Mouse (Mus musculus) ES-Bruce4 (cell line): ENCODE results near the gene Slit3. TPM values are rescaled to one million over a fixed set of nuclear protein-coding genes. Genes with fewer than 3 reads are reported as not detected.

Experiments
- H3K27ac ChIP-seq: 2 replicates; pipeline ENCODE4 v1.5.1; 2012; ENCODE audit warnings: low read length, inconsistent platforms; ENCODE audit not compliant: insufficient read depth
- H3K27me3 ChIP-seq: 2 replicates; pipeline ENCODE4 v1.6.1; 2012; ENCODE audit warnings: mild to moderate bottlenecking, low read length, inconsistent platforms; ENCODE audit not compliant: control insufficient read depth, poor library complexity, insufficient read depth, severe bottlenecking
- H3K36me3 ChIP-seq: 2 replicates; pipeline ENCODE4 v1.6.1; 2012; ENCODE audit warnings: inconsistent platforms, mild to moderate bottlenecking, low read length, moderate library complexity; ENCODE audit not compliant: control insufficient read depth, poor library complexity, insufficient read depth, severe bottlenecking
- H3K4me1 ChIP-seq: one replicate; pipeline ENCODE4 v1.8.1; 2011; ENCODE audit warnings: low read length; ENCODE audit not compliant: control insufficient read depth, insufficient read depth
- H3K4me3 ChIP-seq: 2 replicates; pipeline ENCODE4 v1.5.1; 2011; ENCODE audit warnings: low read depth, mild to moderate bottlenecking, low read length
- H3K9ac ChIP-seq: 2 replicates; pipeline ENCODE4 v1.6.1; 2012; ENCODE audit warnings: low read depth, mild to moderate bottlenecking, inconsistent platforms; ENCODE audit not compliant: poor library complexity, severe bottlenecking
- H3K9me3 ChIP-seq: replicated peaks from 2 replicates; pipeline ENCODE4 v1.6.1; 2012; ENCODE audit warnings: mild to moderate bottlenecking, low read length, inconsistent platforms; ENCODE audit not compliant: control insufficient read depth, poor library complexity, insufficient read depth, severe bottlenecking
- CTCF ChIP-seq: IDR thresholded peaks from one replicate; pipeline ENCODE4 v1.8.1; 2011; ENCODE audit warnings: low read depth, low read length
- EP300 ChIP-seq: IDR thresholded peaks from 2 replicates; pipeline ENCODE4 v1.6.1; 2011; ENCODE audit warnings: low read depth, low read length; ENCODE audit not compliant: insufficient read depth
- POLR2A ChIP-seq: IDR thresholded peaks from one replicate; pipeline ENCODE4 v1.8.1; 2011; ENCODE audit warnings: low read length; ENCODE audit not compliant: insufficient read depth
- polyA plus RNA-seq: library from polyadenylated mRNA; stranded (reverse); fragments of >200 nt; gene quantifications from 2 replicates; pipeline ENCODE4 v1.2.4, GENCODE M21; 2011; ENCODE audit warnings: low read depth; ENCODE audit not compliant: missing spikeins, insufficient read depth, insufficient read length

The Slit3 gene
- polyA plus RNA-seq, 1 experiment: 2.8 TPM

DNA sequence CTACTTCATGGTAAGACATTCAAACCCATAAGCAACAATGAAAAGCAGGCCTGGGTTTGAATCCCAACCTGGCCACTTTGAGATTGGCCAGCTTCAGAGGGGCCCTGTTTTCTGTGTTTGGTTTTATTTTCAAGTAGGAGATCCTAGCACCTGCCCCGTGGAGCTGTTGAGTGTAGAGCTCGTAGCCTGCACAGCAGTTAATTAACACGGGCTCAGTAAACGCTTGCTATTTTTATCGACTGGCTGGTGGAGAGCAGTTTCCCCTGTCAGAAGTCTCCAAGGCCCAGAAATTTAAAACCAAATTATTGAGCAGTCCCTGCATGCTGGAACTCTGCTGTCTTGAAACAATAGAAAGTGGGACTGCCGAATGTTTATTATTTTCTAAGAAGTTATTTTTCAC lies 136.3 kb downstream of the Slit3 start:
- TF ChIP-seq CTCF (no peak), EP300 (no peak), POLR2A (no peak)

DNA sequence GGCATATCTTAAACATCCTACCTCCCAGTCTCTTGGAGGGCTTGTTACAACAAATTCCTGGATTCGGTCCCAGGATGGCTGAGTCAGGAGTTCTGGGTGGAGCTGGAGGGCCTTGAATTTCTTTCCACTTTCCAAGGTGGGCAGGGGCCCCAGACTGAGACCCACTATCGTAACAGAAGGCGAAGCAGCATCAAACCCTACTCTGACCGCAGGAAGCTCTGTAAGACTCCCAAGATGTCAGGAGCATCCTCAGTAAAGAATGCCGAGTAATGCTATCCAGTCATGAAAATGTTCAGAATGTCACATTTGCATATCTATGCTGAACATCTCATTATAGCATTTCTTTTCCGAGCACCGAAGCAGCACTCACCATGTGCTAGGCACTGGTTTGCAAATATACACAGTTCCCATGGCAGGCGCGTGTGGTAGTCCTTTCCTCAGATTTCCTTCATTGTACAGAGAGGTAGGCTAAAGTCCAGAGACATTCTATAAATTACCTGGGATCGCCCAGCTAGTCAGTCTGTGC lies 140.6 kb downstream of the Slit3 start:
- Histone ChIP-seq H3K36me3 (no peaks in the 10 kb centered on the region), H3K4me3 (no peak overlapping the region), H3K4me1 (no peaks in the 10 kb centered on the region), H3K27ac (no peak overlapping the region), H3K9me3 (no peaks in the 10 kb centered on the region), H3K9ac (no peak overlapping the region), H3K27me3 (no peaks in the 10 kb centered on the region)
- TF ChIP-seq EP300 (no peak), CTCF (no peak), POLR2A (no peak)

More for the DNA sequence above, 136.3 kb downstream of the Slit3 start:
- Histone ChIP-seq H3K4me3 (no peak overlapping the region), H3K27ac (no peak overlapping the region), H3K27me3 (no peaks in the 10 kb centered on the region), H3K9me3 (no peaks in the 10 kb centered on the region), H3K9ac (no peak overlapping the region), H3K36me3 (no peaks in the 10 kb centered on the region), H3K4me1 (no peaks in the 10 kb centered on the region)

DNA sequence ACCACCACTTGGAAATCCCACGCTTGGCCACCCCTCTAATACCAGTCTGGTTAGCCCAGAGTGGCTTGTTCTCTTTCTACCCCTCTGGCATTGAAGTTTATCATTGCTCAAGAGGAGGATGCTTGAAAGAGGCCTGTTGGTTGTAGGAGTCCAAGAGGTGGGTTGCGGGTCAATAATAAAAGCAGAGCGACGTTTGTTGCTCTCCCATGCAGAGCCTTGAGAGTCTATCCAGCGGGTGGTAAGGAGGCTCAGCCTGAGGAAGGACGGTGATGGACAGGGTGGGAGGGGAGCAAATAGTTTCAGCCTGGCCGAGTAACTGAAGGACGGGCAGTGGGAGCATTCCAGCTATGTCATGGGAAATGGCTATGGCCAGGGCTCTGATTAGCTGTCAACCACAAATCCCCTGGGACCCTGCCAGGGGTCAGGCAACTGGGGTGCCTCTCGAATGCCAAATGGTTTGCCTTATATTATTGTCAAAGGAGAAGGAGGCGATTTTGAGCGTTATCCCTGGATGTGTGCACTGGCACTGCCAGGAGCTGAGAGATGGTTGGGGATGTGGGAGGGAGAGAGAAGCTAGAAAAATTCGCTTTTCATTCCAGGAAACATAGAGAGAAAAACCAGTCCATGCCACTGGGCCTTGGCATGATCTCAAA lies 141.4 kb downstream of the Slit3 start:
- Histone ChIP-seq H3K4me1 (no peaks in the 10 kb centered on the region), H3K4me3 (no peak overlapping the region), H3K36me3 (no peaks in the 10 kb centered on the region), H3K27ac (no peak overlapping the region), H3K27me3 (no peaks in the 10 kb centered on the region), H3K9ac (no peak overlapping the region), H3K9me3 (no peaks in the 10 kb centered on the region)
- TF ChIP-seq POLR2A: no peak
- no peak for TF ChIP-seq EP300
- no peak for TF ChIP-seq CTCF

DNA sequence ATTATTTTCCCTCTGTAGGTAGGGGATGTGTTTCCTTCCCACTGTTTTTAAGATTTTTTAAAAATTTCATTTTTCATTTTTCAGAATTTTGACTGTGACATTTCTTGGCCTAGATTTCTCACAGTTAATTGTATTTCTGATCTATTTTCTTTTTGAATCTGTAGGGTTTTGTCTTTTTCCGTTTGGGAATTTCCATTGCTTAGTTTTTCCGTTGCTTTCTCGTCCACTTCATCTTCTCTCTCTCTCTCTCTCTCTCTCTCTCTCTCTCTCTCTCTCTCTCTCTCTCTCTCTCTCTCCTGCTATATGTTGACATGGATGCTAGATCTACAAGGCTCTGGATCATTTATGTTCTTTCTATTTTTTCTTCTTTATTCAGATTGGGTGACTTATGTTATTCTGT lies 143.7 kb downstream of the Slit3 start:
- Histone ChIP-seq H3K36me3 (no peaks in the 10 kb centered on the region), H3K4me1 (no peaks in the 10 kb centered on the region), H3K9ac (no peak overlapping the region), H3K27ac (no peak overlapping the region), H3K9me3 (no peaks in the 10 kb centered on the region), H3K4me3 (no peak overlapping the region), H3K27me3 (no peaks in the 10 kb centered on the region)
- no peak for TF ChIP-seq POLR2A

GRCm38 (mm10) chr11:35270396-35270795 lies 149.4 kb downstream of the Slit3 start:
- no peak overlapping the region for H3K27ac ChIP-seq
- H3K36me3 ChIP-seq: no peaks in the 10 kb centered on the region
- H3K9me3 ChIP-seq: no peaks in the 10 kb centered on the region
- no peaks in the 10 kb centered on the region for H3K27me3 ChIP-seq
- no peak overlapping the region for H3K9ac ChIP-seq
- TF ChIP-seq EP300 (no peak), POLR2A (no peak), CTCF (no peak)
- H3K4me1 ChIP-seq: no peaks in the 10 kb centered on the region
- H3K4me3 ChIP-seq: no peak overlapping the region

- Histone ChIP-seq H3K27ac (no peak overlapping the region), H3K4me1 (no peaks in the 10 kb centered on the region)
These were observed 152.4 kb downstream of the Slit3 start for GRCm38 (mm10) chr11:35273416-35273815.

More at GRCm38 (mm10) chr11:35273416-35273815, 152.4 kb downstream of the Slit3 start:
- no peaks in the 10 kb centered on the region for H3K36me3 ChIP-seq
- no peaks in the 10 kb centered on the region for H3K9me3 ChIP-seq
- H3K4me3 ChIP-seq: no peak overlapping the region
- no peaks in the 10 kb centered on the region for H3K27me3 ChIP-seq
- no peak overlapping the region for H3K9ac ChIP-seq
- TF ChIP-seq POLR2A: no peak
- TF ChIP-seq CTCF: no peak
- no peak for TF ChIP-seq EP300
